Mouse (Mus musculus) right cerebral cortex, postnatal 25 days (tissue): ENCODE results near the gene Gpr157.

Source experiments
- DNase-seq: peaks from one replicate; pipeline ENCODE4 v3.0.0; 2022

Gpr157 gene

GRCm38 (mm10) chr4:150155301-150155700, 68.1 kb downstream of the Gpr157 start:
- DNase-seq: no peak
